Comparison of ENCODE assay signal across 8 mouse cellular contexts in genomic region chr11:75653781-75654470, GRCm38 (mm10). TPM values are rescaled to one million over a fixed set of nuclear protein-coding genes. Genes with fewer than 3 reads are reported as not detected.
DNase-seq lines count a peak whose midpoint lies in the region; TF ChIP-seq lines count a peak whose summit lies in the region.

No protein-coding gene starts in this region.

- TF ChIP-seq RAD21 in MEL (IDR thresholded peaks at IDR 0.05; ENCODE audit: low read depth, low read length): no peak

- no peak for TF ChIP-seq EP300 in MEL (IDR thresholded peaks at IDR 0.05; ENCODE audit: low read depth in 1 of 2, low read length in 2 of 2)

- TF ChIP-seq POLR2A in MEL (IDR thresholded peaks at IDR 0.05; ENCODE audit: control insufficient read depth in 1 of 2, insufficient read depth in 1 of 2, low read depth in 1 of 2, low read length in 2 of 2, poor library complexity in 1 of 2): peak; percentile 9 to 42; a peak in 2 of 4 replicates

- peaks cover 4 to 34% of the 10 kb centered on the region in 2 experiments for H3K4me1 ChIP-seq in MEL (ENCODE audit: control insufficient read depth in 1 of 2, insufficient read depth in 2 of 2, low read length in 2 of 2)
- H3K4me1 ChIP-seq in forebrain, embryonic 10.5 days: peaks cover 65% of the 10 kb centered on the region

- peaks cover 16% of the 10 kb centered on the region for H3K79me2 ChIP-seq in MEL (ENCODE audit: control insufficient read depth, insufficient read depth, low read length, poor library complexity)
- peaks cover 45% of the 10 kb centered on the region for H3K79me2 ChIP-seq in macrophage (ENCODE audit: inconsistent target)

- TF ChIP-seq CTCF in MEL (IDR thresholded peaks at IDR 0.05 in 2 of 3, conservative IDR thresholded peaks at IDR 0.05 in 1 of 3; ENCODE audit: control insufficient read depth in 1 of 3, insufficient read depth in 1 of 3, low read depth in 2 of 3, low read length in 3 of 3, poor library complexity in 1 of 3, severe bottlenecking in 1 of 3): no peak

- under 1% methylated on average over 45 of the region's 45 CpGs for WGBS in forebrain, embryonic 10.5 days
- 3% methylated on average over 41 of the region's 45 CpGs for WGBS in macrophage (ENCODE audit: missing documents)

- DNase-seq in MEL (ENCODE audit: low read depth, low spot score): peak; percentile 95
- peak; percentile 84 for DNase-seq in c-Kit-positive CD71-negative TER-119-negative erythroid progenitor cells, embryonic 14.5 days (ENCODE audit: low read depth)
- peak; percentile 85 for DNase-seq in forebrain, embryonic 10.5 days (ENCODE audit: extremely low spot score, low spot score)
- peak; percentile 80 for DNase-seq in heart, postnatal 25 days (ENCODE audit: low spot score)
- DNase-seq in layer of hippocampus, postnatal 10 days (ENCODE audit: low spot score in 2 of 2): peak; percentile 57 to 70
- DNase-seq in retina, postnatal 7 days (ENCODE audit: low read depth, low spot score): peak; percentile 54
- peak; percentile 90 for DNase-seq in urinary bladder, postnatal 14 days (ENCODE audit: low spot score)

- intact Hi-C loops in heart, postnatal 25 days (cut with DNase I): loop anchor here (1.0 kb wide), 1 partner anchor 24 kb away; no protein-coding TSS in a partner anchor

- no peaks in the 10 kb centered on the region for H3K9me3 ChIP-seq in MEL (replicated peaks; ENCODE audit: insufficient read depth, low read length)
- no peaks in the 10 kb centered on the region for H3K9me3 ChIP-seq in forebrain, embryonic 10.5 days

- H3K9ac ChIP-seq in MEL (ENCODE audit: control insufficient read depth, low read depth, low read length, poor library complexity, severe bottlenecking): peak overlapping the region; percentile 81

- H3K27ac ChIP-seq in MEL (ENCODE audit: control insufficient read depth, low read depth, low read length): peak overlapping the region; percentile 77
- peak overlapping the region; percentile 81 for H3K27ac ChIP-seq in forebrain, embryonic 10.5 days
- H3K27ac ChIP-seq in macrophage: peak overlapping the region; percentile 98

- H3K27me3 ChIP-seq in MEL (ENCODE audit: control insufficient read depth in 1 of 2, insufficient read depth in 2 of 2, low read length in 2 of 2): no peaks in the 10 kb centered on the region
- peaks cover 64% of the 10 kb centered on the region for H3K27me3 ChIP-seq in forebrain, embryonic 10.5 days (ENCODE audit: poor library complexity, severe bottlenecking)

- H3K4me3 ChIP-seq in MEL (ENCODE audit: control insufficient read depth in 1 of 2, insufficient read depth in 1 of 2, low read depth in 2 of 2, low read length in 2 of 2) (peak overlapping the region; percentile 62 to 81), macrophage (ENCODE audit: inconsistent target) (peak overlapping the region; percentile 80)
- H3K4me3 ChIP-seq in forebrain, embryonic 10.5 days: peak overlapping the region; percentile 82

- peaks cover 0 to 9% of the 10 kb centered on the region in 2 experiments; a peak in 2 of 4 replicates for H3K36me3 ChIP-seq in MEL (ENCODE audit: control insufficient read depth in 1 of 2, insufficient read depth in 2 of 2, low read length in 2 of 2)
- H3K36me3 ChIP-seq in forebrain, embryonic 10.5 days (replicated peaks): peaks cover 10% of the 10 kb centered on the region
- H3K36me3 ChIP-seq in macrophage (ENCODE audit: inconsistent target): peaks cover 13% of the 10 kb centered on the region; the same call in 1 of the 2 replicates

TF ChIP-seq in MEL, 35 proteins besides CTCF, POLR2A, EP300 and RAD21 (continues in another document):
- TF ChIP-seq GATA1 (IDR thresholded peaks at IDR 0.05; ENCODE audit: low read depth, low read length) (no peak), ZC3H11A (IDR thresholded peaks at IDR 0.05; ENCODE audit: low read depth, low read length) (no peak), ZMIZ1 (IDR thresholded peaks at IDR 0.05; ENCODE audit: low read depth, low read length) (peak; percentile 68; the same call in 1 of the 2 replicates), BHLHE40 (IDR thresholded peaks at IDR 0.05; ENCODE audit: borderline replicate concordance, low read depth, low read length) (peak; percentile 36), CHD2 (IDR thresholded peaks at IDR 0.05; ENCODE audit: low read length) (peak; percentile 52; the same call in 1 of the 2 replicates), USF1 (IDR thresholded peaks at IDR 0.05; ENCODE audit: low read depth, low read length) (no peak), TBP (IDR thresholded peaks at IDR 0.05; ENCODE audit: low read depth, low read length) (peak; percentile 21; the same call in 1 of the 2 replicates), MYC (IDR thresholded peaks at IDR 0.05; ENCODE audit: low read depth, low read length) (no peak; the same call in 1 of the 2 replicates), RCOR1 (IDR thresholded peaks at IDR 0.05; ENCODE audit: low read depth, low read length) (no peak), MAX (IDR thresholded peaks at IDR 0.05; ENCODE audit: low read length) (peak; percentile 81), MEF2A (IDR thresholded peaks at IDR 0.05; ENCODE audit: extremely low read depth, insufficient replicate concordance, low read depth, low read length, poor library complexity, severe bottlenecking) (0 out of 2 replicates have a peak, but pooled peaks have one; percentile 8), CHD1 (IDR thresholded peaks at IDR 0.05; ENCODE audit: low read depth, low read length) (no peak), E2F4 (IDR thresholded peaks at IDR 0.05; ENCODE audit: borderline replicate concordance, low read depth, low read length) (no peak), ZKSCAN1 (IDR thresholded peaks at IDR 0.05; ENCODE audit: low read depth, low read length) (no peak), MAFK (IDR thresholded peaks at IDR 0.05; ENCODE audit: borderline replicate concordance, low read depth, low read length) (no peak), TAL1 (IDR thresholded peaks at IDR 0.05; ENCODE audit: low read length) (no peak), SMC3 (IDR thresholded peaks at IDR 0.05; ENCODE audit: low read depth, low read length) (no peak), ELF1 (IDR thresholded peaks at IDR 0.05; ENCODE audit: low read depth, low read length) (peak; percentile 6; the same call in 1 of the 2 replicates), KAT2A (conservative IDR thresholded peaks at IDR 0.05; ENCODE audit: low read depth, low read length) (no peak), NRF1 (IDR thresholded peaks at IDR 0.05; ENCODE audit: insufficient read depth, low read depth, low read length, poor library complexity, severe bottlenecking) (0 out of 2 replicates have a peak, but pooled peaks have one; percentile 44), JUND (IDR thresholded peaks at IDR 0.05; ENCODE audit: low read depth, low read length) (no peak), NELFE (IDR thresholded peaks at IDR 0.05; ENCODE audit: low read depth, low read length) (peak; percentile 33), MYB (IDR thresholded peaks at IDR 0.05; ENCODE audit: low read depth, low read length) (no peak), UBTF (IDR thresholded peaks at IDR 0.05; ENCODE audit: borderline replicate concordance, insufficient read depth, low read depth, low read length) (no peak), MXI1 (IDR thresholded peaks at IDR 0.05; ENCODE audit: low read depth, low read length) (no peak; the same call in none of the 2 replicates), TCF12 (IDR thresholded peaks at IDR 0.05; ENCODE audit: low read depth, low read length) (0 out of 2 replicates have a peak, but pooled peaks have one; percentile 11), GABPA (IDR thresholded peaks at IDR 0.05; ENCODE audit: low read depth, low read length) (no peak)

RNA-seq across cellular contexts. Expression of gene Myo1c, which starts 3.6 kb away (rescaled TPM):
- total RNA-seq in MEL (2012; rRNA removed): 27.0 and 33.2 TPM in 2 replicates
- 10 to 100 TPM in 1 of 2 experiments, not detected in 1; 45.6 TPM for polyA plus RNA-seq in MEL (2012; ENCODE audit: insufficient read depth in 1 of 2, insufficient read length in 2 of 2, low read depth in 1 of 2, low replicate concordance in 2 of 2, missing spikeins in 1 of 2)
- polyA plus RNA-seq in forebrain, embryonic 10.5 days (2016; fragmentation: Nextera tagmentation; extraction: Ambion mirVana): 16.6 and 17.6 TPM in 2 replicates
- 100 to 1,000 TPM; 119 to 132 TPM for total RNA-seq in heart, postnatal 25 days (2021)
- total RNA-seq in layer of hippocampus, postnatal 10 days (2021): 10 to 100 TPM; 27.6 to 27.9 TPM
- total RNA-seq in macrophage (2018; cell fraction: chromatin; rRNA removed): 100 to 1,000 TPM; 148 to 797 (median 256) TPM
- 100 to 1,000 TPM in 2 of 26 experiments, 10 to 100 TPM in 24; 62.7 to 107 (median 85.7) TPM for total RNA-seq in macrophage (2018; cell fraction: cytosol; rRNA removed)
- 100 to 1,000 TPM in 23 of 26 experiments, 10 to 100 TPM in 3; 87.8 to 217 (median 136) TPM for total RNA-seq in macrophage (2018; cell fraction: nucleus; rRNA removed)
- 62.9 to 77.4 TPM (median 64.6 TPM) in 3 replicates for polyA plus RNA-seq in macrophage (2018)

RNA-seq across cellular contexts. Expression of gene Inpp5k, which starts 23.1 kb away (rescaled TPM):
- total RNA-seq in MEL (2012; rRNA removed): 15.2 and 16.4 TPM in 2 replicates
- 10 to 100 TPM in 1 of 2 experiments, not detected in 1; 28.7 TPM for polyA plus RNA-seq in MEL (2012; ENCODE audit: insufficient read depth in 1 of 2, insufficient read length in 2 of 2, low read depth in 1 of 2, low replicate concordance in 2 of 2, missing spikeins in 1 of 2)
- 14.1 and 16.0 TPM in 2 replicates for polyA plus RNA-seq in forebrain, embryonic 10.5 days (2016; fragmentation: Nextera tagmentation; extraction: Ambion mirVana)
- 10 to 100 TPM; 27.8 to 29.8 TPM for total RNA-seq in heart, postnatal 25 days (2021)
- 10 to 100 TPM; 47.4 to 49.7 TPM for total RNA-seq in layer of hippocampus, postnatal 10 days (2021)
- total RNA-seq in macrophage (2018; cell fraction: chromatin; rRNA removed): 100 to 1,000 TPM in 17 of 26 experiments, 10 to 100 TPM in 9; 32.1 to 200 (median 143) TPM
- 10 to 100 TPM; 29.2 to 51.8 (median 41.0) TPM for total RNA-seq in macrophage (2018; cell fraction: cytosol; rRNA removed)
- total RNA-seq in macrophage (2018; cell fraction: nucleus; rRNA removed): 100 to 1,000 TPM in 12 of 26 experiments, 10 to 100 TPM in 14; 30.5 to 167 (median 94.2) TPM
- 20.3 to 48.0 TPM (median 38.4 TPM) in 3 replicates for polyA plus RNA-seq in macrophage (2018)

RNA-seq across cellular contexts. Expression of gene Crk, which starts 25.1 kb away (rescaled TPM):
- total RNA-seq in MEL (2012; rRNA removed): 68.0 and 68.4 TPM in 2 replicates
- polyA plus RNA-seq in MEL (2012; ENCODE audit: insufficient read depth in 1 of 2, insufficient read length in 2 of 2, low read depth in 1 of 2, low replicate concordance in 2 of 2, missing spikeins in 1 of 2): 10 to 100 TPM; 33.8 to 66.2 TPM
- 122 and 130 TPM in 2 replicates for polyA plus RNA-seq in forebrain, embryonic 10.5 days (2016; fragmentation: Nextera tagmentation; extraction: Ambion mirVana)
- total RNA-seq in heart, postnatal 25 days (2021): 10 to 100 TPM; 81.3 to 88.2 TPM
- total RNA-seq in layer of hippocampus, postnatal 10 days (2021): 100 to 1,000 TPM; 127 to 129 TPM
- total RNA-seq in macrophage (2018; cell fraction: chromatin; rRNA removed): 100 to 1,000 TPM; 135 to 258 (median 172) TPM
- total RNA-seq in macrophage (2018; cell fraction: cytosol; rRNA removed): 100 to 1,000 TPM in 3 of 26 experiments, 10 to 100 TPM in 23; 72.1 to 124 (median 81.7) TPM
- total RNA-seq in macrophage (2018; cell fraction: nucleus; rRNA removed): 100 to 1,000 TPM in 25 of 26 experiments, 10 to 100 TPM in 1; 97.0 to 221 (median 127) TPM
- polyA plus RNA-seq in macrophage (2018): 52.3 to 73.1 TPM (median 60.5 TPM) in 3 replicates

Comparison
In these comparisons a context has a peak if more than half of its experiments do, and no peak if none do; other contexts are left out.
1. Peak in every context shown above with its lines: DNase-seq, H3K4me3 ChIP-seq and H3K27ac ChIP-seq.